Mouse (Mus musculus): ENCODE results near the gene Sh3rf1. TPM values are rescaled to one million over a fixed set of nuclear protein-coding genes. Genes with fewer than 3 reads are reported as not detected.

Gene Sh3rf1
- polyA plus RNA-seq, 1 experiment from 2014 or later: 25.3 TPM

- ATAC-seq (ENCODE audit: low FRiP score) (no peak), DNase-seq (ENCODE audit: low spot score) (no peak)
- 69% methylated on average over 3 of the region's 3 CpGs for WGBS
- Histone ChIP-seq H3K4me2 (replicated peaks; ENCODE audit: low read depth, low read length) (no peak overlapping the region), H3K27me3 (ENCODE audit: control insufficient read depth, insufficient read depth, low read length) (no peaks in the 10 kb centered on the region), H3K27ac (ENCODE audit: low read depth, low read length) (no peak overlapping the region), H3K4me1 (replicated peaks; ENCODE audit: control insufficient read depth, insufficient read depth, low read length) (no peaks in the 10 kb centered on the region; the same call in 1 of the 2 replicates), H3K4me3 (ENCODE audit: low read depth, low read length) (no peak overlapping the region), H3K36me3 (ENCODE audit: control insufficient read depth, insufficient read depth, low read length) (no peaks in the 10 kb centered on the region), H3K9me3 (ENCODE audit: control insufficient read depth, low read length) (no peaks in the 10 kb centered on the region), H3K9ac (ENCODE audit: low read depth, low read length) (no peak overlapping the region)
Observed at GRCm38 (mm10) chr8:61217017-61217416, 6.7 kb upstream of the Sh3rf1 start.

DNA sequence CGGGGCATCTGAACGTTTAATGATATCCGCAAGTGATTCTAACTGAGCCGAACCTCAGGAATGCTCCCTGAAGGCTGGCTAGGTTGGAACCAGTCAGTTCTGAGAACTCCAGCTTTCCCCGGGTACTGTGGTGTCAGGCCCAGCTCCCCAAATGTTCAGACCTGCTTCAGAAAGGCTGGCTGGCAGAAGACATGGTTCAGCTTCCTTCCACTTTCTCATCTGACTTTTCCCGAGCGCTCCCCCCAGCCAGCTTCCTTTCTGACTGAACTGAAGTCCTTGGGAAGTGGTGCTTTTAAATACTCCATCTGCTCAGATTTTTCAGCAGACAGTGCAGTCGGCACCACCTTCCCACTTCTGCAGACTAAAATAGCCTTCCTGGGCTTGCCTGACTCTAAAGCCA is 6.2 kb upstream of the Sh3rf1 start:
- no peaks in the 10 kb centered on the region for H3K9me3 ChIP-seq (ENCODE audit: control insufficient read depth, low read length)
- H3K4me2 ChIP-seq (replicated peaks; ENCODE audit: low read depth, low read length): no peak overlapping the region
- H3K9ac ChIP-seq (ENCODE audit: low read depth, low read length): no peak overlapping the region
- H3K36me3 ChIP-seq (ENCODE audit: control insufficient read depth, insufficient read depth, low read length): no peaks in the 10 kb centered on the region
- WGBS: 86% methylated on average over 8 of the region's 8 CpGs
- no peak overlapping the region for H3K27ac ChIP-seq (ENCODE audit: low read depth, low read length)
- no peak for ATAC-seq (ENCODE audit: low FRiP score)
- no peak overlapping the region for H3K4me3 ChIP-seq (ENCODE audit: low read depth, low read length)
- H3K27me3 ChIP-seq (ENCODE audit: control insufficient read depth, insufficient read depth, low read length): no peaks in the 10 kb centered on the region
- no peak for DNase-seq (ENCODE audit: low spot score)
- H3K4me1 ChIP-seq (replicated peaks; ENCODE audit: control insufficient read depth, insufficient read depth, low read length): no peaks in the 10 kb centered on the region; the same call in 1 of the 2 replicates

- Histone ChIP-seq H3K27me3 (ENCODE audit: control insufficient read depth, insufficient read depth, low read length) (no peaks in the 10 kb centered on the region), H3K4me1 (replicated peaks; ENCODE audit: control insufficient read depth, insufficient read depth, low read length) (no peaks in the 10 kb centered on the region; the same call in 1 of the 2 replicates), H3K36me3 (ENCODE audit: control insufficient read depth, insufficient read depth, low read length) (no peaks in the 10 kb centered on the region), H3K27ac (ENCODE audit: low read depth, low read length) (no peak overlapping the region), H3K4me2 (replicated peaks; ENCODE audit: low read depth, low read length) (no peak overlapping the region), H3K9ac (ENCODE audit: low read depth, low read length) (no peak overlapping the region), H3K9me3 (ENCODE audit: control insufficient read depth, low read length) (no peaks in the 10 kb centered on the region), H3K4me3 (ENCODE audit: low read depth, low read length) (no peak overlapping the region)
- 98% methylated on average over 2 of the region's 2 CpGs for WGBS
- no peak for DNase-seq (ENCODE audit: low spot score)
- no peak for ATAC-seq (ENCODE audit: low FRiP score)
Observed at GRCm38 (mm10) chr8:61218439-61218838, 5.2 kb upstream of the Sh3rf1 start.

DNA sequence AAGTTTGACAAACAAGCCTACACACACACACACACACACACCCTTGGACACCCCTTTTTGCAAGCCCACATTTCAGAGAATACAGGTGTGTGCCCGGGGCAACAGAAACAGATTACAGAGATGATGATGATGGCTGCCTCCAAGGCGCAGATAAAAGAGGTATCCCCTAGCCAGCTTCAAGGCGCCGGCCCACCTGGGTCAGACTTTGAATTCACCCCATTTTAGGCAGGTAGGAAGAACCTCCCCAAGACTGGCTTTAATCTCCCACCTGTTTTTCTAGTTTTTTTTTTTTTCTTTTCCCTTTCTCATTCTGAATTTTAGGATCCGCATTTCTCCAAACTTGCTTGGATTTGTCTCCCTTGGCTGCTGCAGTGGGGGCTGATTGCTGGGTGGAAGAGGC is 389 bp upstream of the Sh3rf1 start:
- no peak for DNase-seq (ENCODE audit: low spot score)
- Histone ChIP-seq H3K27ac (ENCODE audit: low read depth, low read length) (peak overlapping the region; percentile 75; the same call in 1 of the 2 replicates), H3K27me3 (ENCODE audit: control insufficient read depth, insufficient read depth, low read length) (no peaks in the 10 kb centered on the region), H3K4me2 (replicated peaks; ENCODE audit: low read depth, low read length) (peak overlapping the region; percentile 44), H3K4me3 (ENCODE audit: low read depth, low read length) (peak overlapping the region; percentile 61), H3K36me3 (ENCODE audit: control insufficient read depth, insufficient read depth, low read length) (no peaks in the 10 kb centered on the region), H3K9me3 (ENCODE audit: control insufficient read depth, low read length) (no peaks in the 10 kb centered on the region), H3K9ac (ENCODE audit: low read depth, low read length) (peak overlapping the region; percentile 66), H3K4me1 (replicated peaks; ENCODE audit: control insufficient read depth, insufficient read depth, low read length) (no peaks in the 10 kb centered on the region)
- WGBS: 27% methylated on average over 5 of the region's 5 CpGs
- no peak for ATAC-seq (ENCODE audit: low FRiP score)

DNA sequence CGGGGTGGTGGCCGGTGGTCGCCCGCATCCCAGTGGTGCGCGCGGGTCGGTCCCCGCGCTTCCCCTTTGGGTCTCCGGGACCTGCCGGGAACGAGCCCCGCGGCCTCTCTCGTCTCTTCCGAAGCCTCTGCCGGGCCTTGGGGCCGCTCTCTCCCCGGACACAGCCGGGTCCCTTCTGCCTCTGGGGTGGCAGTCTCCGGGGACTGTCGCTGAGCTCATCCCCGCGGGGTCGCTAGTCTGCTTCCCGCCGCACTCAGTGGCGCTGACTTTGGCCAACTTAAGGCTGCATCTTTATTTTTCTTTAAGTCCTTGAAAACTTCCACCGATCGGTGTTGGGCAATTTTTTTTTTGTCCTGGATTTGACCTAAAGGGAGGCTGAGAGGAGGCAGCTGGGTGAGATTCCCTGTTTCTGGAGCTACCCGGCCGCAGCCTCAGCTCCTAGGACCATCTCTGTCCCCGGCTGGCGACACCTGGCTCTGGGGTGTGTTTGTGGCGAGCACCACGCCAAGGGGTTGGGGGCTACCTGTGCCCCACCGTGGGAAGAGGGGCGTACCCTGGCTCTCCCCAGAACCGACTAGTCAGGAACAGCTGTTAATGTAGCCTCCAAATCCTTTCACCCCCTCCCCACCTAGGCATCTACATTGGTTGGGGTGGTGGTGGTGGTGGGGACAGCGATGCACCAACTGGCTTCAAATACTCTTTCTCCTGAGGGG is 864 bp downstream of the Sh3rf1 start:
- Histone ChIP-seq H3K4me1 (replicated peaks; ENCODE audit: control insufficient read depth, insufficient read depth, low read length) (no peaks in the 10 kb centered on the region), H3K27ac (ENCODE audit: low read depth, low read length) (peak overlapping the region; percentile 75), H3K9ac (ENCODE audit: low read depth, low read length) (peak overlapping the region; percentile 66), H3K27me3 (ENCODE audit: control insufficient read depth, insufficient read depth, low read length) (no peaks in the 10 kb centered on the region), H3K4me2 (replicated peaks; ENCODE audit: low read depth, low read length) (peak overlapping the region; percentile 44), H3K36me3 (ENCODE audit: control insufficient read depth, insufficient read depth, low read length) (no peaks in the 10 kb centered on the region), H3K9me3 (ENCODE audit: control insufficient read depth, low read length) (no peaks in the 10 kb centered on the region), H3K4me3 (ENCODE audit: low read depth, low read length) (peak overlapping the region; percentile 61)
- under 1% methylated on average over 39 of the region's 41 CpGs for WGBS
- ATAC-seq (ENCODE audit: low FRiP score) (peak; percentile 82), DNase-seq (ENCODE audit: low spot score) (peak; percentile 73)

DNA sequence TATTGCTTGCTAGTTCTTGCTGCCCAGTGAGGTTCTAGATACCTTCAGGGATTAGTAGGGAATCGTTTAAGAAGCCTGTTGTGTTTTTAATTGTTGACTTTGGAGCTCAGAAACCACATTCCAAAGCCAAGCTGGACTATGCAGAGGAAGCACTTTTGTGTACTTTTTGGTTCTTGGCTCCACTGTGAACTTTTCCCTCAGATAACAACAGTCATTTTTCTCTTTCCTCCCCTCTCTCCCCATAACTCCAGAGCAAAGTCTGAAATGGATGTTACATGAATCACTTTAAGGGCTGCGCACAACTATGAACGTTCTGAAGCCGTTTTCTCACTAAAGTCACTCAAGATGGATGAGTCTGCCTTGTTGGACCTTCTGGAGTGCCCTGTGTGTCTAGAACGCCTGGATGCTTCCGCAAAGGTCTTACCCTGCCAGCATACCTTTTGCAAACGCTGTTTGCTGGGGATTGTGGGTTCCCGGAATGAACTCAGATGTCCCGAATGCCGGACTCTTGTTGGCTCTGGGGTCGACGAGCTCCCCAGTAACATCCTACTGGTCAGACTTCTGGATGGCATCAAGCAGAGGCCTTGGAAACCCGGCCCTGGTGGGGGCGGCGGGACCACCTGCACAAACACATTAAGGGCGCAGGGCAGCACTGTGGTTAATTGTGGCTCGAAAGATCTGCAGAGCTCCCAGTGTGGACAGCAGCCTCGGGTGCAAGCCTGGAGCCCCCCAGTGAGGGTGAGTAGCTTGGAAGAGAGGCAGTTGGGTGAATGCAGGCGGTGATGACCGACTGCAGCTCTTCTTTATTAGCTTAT is 2.1 kb downstream of the Sh3rf1 start:
- 34% methylated on average over 20 of the region's 20 CpGs for WGBS

DNA sequence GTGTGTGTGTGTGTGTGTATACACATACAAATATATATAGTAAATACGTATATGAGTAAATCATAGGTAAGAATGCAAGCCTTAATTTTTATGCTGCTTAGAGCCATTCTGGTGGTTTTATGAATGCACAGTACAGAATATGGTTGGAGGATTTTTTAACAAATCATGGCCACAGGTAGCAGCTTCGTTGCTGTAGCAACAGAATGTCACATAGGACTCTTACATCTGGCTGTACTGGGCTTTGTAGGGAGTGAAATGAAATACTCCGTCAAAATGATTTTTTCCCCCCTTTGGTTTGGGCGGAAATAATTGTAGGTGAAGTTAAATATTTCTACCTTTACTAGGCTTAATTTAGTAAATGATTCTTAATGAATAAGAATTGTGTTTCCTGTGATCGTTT is 3.0 kb downstream of the Sh3rf1 start:
- Histone ChIP-seq H3K4me3 (ENCODE audit: low read depth, low read length) (peak overlapping the region; percentile 61), H3K9ac (ENCODE audit: low read depth, low read length) (no peak overlapping the region; the same call in 1 of the 2 replicates), H3K27me3 (ENCODE audit: control insufficient read depth, insufficient read depth, low read length) (no peaks in the 10 kb centered on the region), H3K27ac (ENCODE audit: low read depth, low read length) (no peak overlapping the region), H3K9me3 (ENCODE audit: control insufficient read depth, low read length) (no peaks in the 10 kb centered on the region), H3K36me3 (ENCODE audit: control insufficient read depth, insufficient read depth, low read length) (no peaks in the 10 kb centered on the region), H3K4me1 (replicated peaks; ENCODE audit: control insufficient read depth, insufficient read depth, low read length) (no peaks in the 10 kb centered on the region), H3K4me2 (replicated peaks; ENCODE audit: low read depth, low read length) (peak overlapping the region; percentile 44)
- ATAC-seq (ENCODE audit: low FRiP score): no peak
- DNase-seq (ENCODE audit: low spot score): no peak
- WGBS: 72% methylated on average over 5 of the region's 5 CpGs

More for the DNA sequence above, 2.1 kb downstream of the Sh3rf1 start:
- Histone ChIP-seq H3K9ac (ENCODE audit: low read depth, low read length) (peak overlapping the region; percentile 66), H3K36me3 (ENCODE audit: control insufficient read depth, insufficient read depth, low read length) (no peaks in the 10 kb centered on the region), H3K4me3 (ENCODE audit: low read depth, low read length) (peak overlapping the region; percentile 61), H3K27me3 (ENCODE audit: control insufficient read depth, insufficient read depth, low read length) (no peaks in the 10 kb centered on the region), H3K4me2 (replicated peaks; ENCODE audit: low read depth, low read length) (peak overlapping the region; percentile 44), H3K4me1 (replicated peaks; ENCODE audit: control insufficient read depth, insufficient read depth, low read length) (no peaks in the 10 kb centered on the region), H3K9me3 (ENCODE audit: control insufficient read depth, low read length) (no peaks in the 10 kb centered on the region), H3K27ac (ENCODE audit: low read depth, low read length) (no peak overlapping the region)
- DNase-seq (ENCODE audit: low spot score) (peak; percentile 19), ATAC-seq (ENCODE audit: low FRiP score) (no peak)

GRCm38 (mm10) chr8:61228678-61229077 is 5.0 kb downstream of the Sh3rf1 start:
- ATAC-seq (ENCODE audit: low FRiP score) (no peak), DNase-seq (ENCODE audit: low spot score) (no peak)
- Histone ChIP-seq H3K27me3 (ENCODE audit: control insufficient read depth, insufficient read depth, low read length) (no peaks in the 10 kb centered on the region), H3K36me3 (ENCODE audit: control insufficient read depth, insufficient read depth, low read length) (0 out of 2 replicates have a peak, but pooled peaks cover 2% of the 10 kb centered on the region), H3K4me3 (ENCODE audit: low read depth, low read length) (no peak overlapping the region), H3K27ac (ENCODE audit: low read depth, low read length) (no peak overlapping the region), H3K9ac (ENCODE audit: low read depth, low read length) (no peak overlapping the region), H3K4me1 (replicated peaks; ENCODE audit: control insufficient read depth, insufficient read depth, low read length) (no peaks in the 10 kb centered on the region), H3K9me3 (ENCODE audit: control insufficient read depth, low read length) (no peaks in the 10 kb centered on the region), H3K4me2 (replicated peaks; ENCODE audit: low read depth, low read length) (peak overlapping the region; percentile 21; the same call in 1 of the 2 replicates)
- 76% methylated on average over 8 of the region's 8 CpGs for WGBS

Measured in hindbrain, embryonic 11.5 days (tissue).